Mouse (Mus musculus) embryo, embryonic 11.5 days (tissue): ENCODE measurements around the gene Gm26727.
"Not testable (repeated sequence)": the region's sequence is repeated elsewhere in the genome, so short reads cannot be mapped to it uniquely, and the experiment has no call there.

Experiments used
- DNase-seq: peaks from one replicate; pipeline ENCODE4 v3.0.0-alpha.2; 2012; ENCODE audit warnings: low read depth, low spot score

Gm26727 gene

DNA sequence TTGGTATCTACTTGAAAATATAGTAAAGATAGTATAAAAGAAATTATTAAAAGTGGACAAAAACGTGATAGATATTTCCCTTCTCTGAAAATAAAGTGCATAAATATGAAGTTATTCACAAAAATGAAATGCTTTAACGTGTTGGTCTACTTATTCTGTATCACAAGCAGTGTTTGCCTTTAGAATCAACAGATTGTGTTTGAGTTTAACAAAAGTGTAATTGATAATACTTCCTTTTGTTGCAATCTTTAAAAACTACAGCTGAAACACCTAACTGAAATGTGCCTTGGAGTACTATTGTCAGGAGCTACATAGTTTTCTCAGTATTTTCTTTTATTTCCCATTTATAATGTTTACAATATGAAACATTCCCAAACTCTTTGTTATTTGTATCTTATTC, at the start of gene Gm26727:
Gm26727 (minus strand) TSS at position 101 of the 400 bp plus-strand sequence.
- no peak for DNase-seq

GRCm38 (mm10) chr2:67481051-67481450, 48.1 kb upstream of the Gm26727 start:
- no peak for DNase-seq

DNA sequence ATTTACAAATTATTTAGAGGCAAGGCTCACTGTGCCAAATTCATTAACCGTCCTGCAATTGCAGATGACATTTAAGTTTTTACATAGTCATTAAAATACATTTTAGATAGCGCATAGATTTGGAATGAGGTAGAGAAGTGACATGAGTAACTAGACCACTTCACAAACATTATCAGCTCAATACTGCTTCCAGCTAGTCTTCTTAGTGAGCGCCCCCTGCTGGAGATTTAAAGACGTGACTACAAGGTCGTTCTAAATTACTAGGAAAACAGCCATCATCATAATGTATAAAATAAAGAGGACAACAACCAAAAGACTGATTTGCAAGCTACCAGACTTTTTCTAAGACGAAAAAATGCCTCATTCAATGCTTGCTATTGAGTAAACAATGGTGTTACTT, 44.8 kb upstream of the Gm26727 start:
- peak; percentile 56 for DNase-seq

- DNase-seq: not testable (repeated sequence)
These were observed 37.0 kb upstream of the Gm26727 start for GRCm38 (mm10) chr2:67470030-67470429.

GRCm38 (mm10) chr2:67467036-67467435, 34.1 kb upstream of the Gm26727 start:
- DNase-seq: no peak

DNA sequence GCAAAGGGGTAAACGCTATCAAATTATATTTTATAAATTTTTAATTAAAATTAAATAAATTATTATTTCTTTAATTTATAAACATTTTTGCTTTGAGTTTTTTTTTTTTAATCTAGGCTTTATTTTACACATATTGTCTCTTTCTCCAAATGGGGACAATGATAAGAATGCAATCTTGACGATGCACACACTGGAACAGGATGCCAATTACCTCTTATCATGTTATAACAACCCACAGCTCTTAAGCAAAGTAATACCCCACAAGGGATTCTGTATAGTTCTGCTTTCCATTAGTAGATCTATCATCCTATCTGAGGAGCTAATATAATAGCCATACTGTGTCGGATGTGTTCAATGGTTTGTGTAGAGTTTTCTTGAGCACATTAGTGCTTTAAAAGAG, 27.9 kb upstream of the Gm26727 start:
- DNase-seq: no peak

GRCm38 (mm10) chr2:67447206-67447605, 14.2 kb upstream of the Gm26727 start:
- no peak for DNase-seq

DNA sequence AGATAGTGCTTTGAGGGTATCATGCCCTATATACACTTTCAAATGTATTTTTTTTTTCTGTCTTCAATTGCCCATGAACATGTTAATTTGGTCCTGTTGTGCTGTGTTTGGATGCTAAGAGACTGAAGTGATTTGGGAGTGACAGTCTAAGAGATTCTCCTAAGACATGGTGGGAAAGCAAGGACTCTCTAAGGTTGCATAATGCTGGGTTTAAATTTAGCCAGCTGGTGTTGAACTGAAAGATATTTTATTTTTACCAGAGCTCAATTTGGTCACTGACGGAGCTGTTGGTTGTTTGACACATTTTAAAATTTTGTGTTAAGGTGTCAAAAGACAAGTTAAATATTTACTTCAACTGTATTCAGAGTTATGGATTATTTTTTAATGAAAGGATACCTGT, 13.8 kb upstream of the Gm26727 start:
- DNase-seq: no peak

- no peak for DNase-seq
These were observed 12.8 kb upstream of the Gm26727 start, which contains the start of gene Xirp2 for GRCm38 (mm10) chr2:67445780-67446179. TSS of gene Xirp2 (plus strand) at chr2:67446002.

DNA sequence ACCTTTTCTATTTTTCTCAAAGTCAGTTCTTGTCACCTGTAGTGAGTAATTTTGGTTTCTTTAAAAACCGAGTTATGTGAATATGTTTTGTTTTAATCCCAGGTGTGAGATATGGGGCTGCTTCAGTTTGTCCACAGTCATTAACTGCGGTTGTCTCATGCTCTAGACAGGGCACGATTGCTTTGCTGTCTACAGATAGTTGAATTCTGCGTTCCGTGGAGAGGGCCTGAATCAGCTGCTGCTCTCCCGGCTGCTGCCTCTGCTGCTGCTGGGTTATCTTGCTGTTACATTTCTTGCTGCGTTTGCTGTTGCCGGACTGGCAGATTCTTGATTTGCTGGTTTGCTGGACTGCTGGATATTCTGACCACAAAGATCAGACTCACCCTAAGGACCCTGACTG, 5.3 kb upstream of the Gm26727 start:
- DNase-seq: no peak

DNA sequence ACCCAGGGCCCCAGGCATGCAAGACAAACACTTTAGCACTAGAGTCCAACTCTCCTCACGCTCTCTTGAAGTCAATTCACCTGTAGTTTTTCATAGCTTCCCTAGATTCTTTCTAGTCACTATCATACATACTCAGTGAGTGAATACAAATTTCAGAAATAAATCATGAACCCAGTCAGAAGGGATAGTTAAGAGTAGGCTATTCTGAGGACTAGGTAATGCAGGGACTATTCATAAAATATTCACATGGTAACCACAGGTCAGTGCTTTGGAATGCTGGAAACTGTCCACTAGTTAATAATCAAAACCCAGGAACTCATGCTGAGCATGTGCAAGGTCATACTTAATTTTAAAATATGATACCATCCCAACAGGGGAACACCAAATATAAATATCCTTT, 10.2 kb downstream of the Gm26727 start:
- DNase-seq: no peak

DNA sequence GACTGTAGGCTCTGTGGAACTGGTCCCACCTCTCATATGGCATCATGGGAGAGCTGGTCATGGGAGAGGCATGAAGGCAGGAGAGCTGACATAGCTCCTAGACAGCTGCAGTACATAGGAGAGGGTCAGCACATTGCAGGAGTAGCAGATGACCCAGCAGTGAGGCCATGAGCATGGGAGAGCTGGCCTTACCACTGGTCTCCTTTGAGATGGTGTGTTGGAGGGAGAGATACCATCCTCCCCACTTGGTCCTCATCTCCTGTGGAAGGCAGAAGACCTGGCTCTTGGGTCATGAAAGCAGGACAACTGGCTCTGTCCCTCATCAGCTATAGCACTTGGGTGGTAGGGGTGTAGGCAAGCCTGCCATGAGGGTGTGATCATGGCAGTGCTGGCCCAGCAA, 12.1 kb downstream of the Gm26727 start:
- DNase-seq: no peak

DNA sequence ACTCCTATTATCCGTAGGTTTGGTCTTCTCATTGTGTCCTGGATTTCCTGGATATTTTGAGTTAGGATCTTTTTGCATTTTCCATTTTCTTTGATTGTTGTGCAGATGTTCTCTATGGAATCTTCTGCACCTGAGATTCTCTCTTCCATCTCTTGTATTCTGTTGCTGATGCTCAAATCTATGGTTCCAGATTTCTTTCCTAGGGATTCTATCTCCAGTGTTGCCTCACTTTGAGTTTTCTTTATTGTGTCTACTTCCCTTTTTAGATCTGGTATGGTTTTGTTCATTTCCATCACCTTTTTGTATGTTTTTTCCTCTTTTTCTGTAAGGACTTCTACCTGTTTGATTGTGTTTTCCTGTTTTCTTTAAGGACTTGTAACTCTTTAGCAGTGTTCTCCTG, 19.6 kb downstream of the Gm26727 start, which contains the start of gene Gm21830:
Gm21830 (plus strand) TSS at position 301 of the 400 bp plus-strand sequence.
- not testable (repeated sequence) for DNase-seq
